Comparison of ENCODE assay signal across 9 mouse cellular contexts in genomic region chr6:53067989-53068874, GRCm38 (mm10). TPM values are rescaled to one million over a fixed set of nuclear protein-coding genes. Genes with fewer than 3 reads are reported as not detected.
DNase-seq lines count a peak whose midpoint lies in the region; ATAC-seq and TF ChIP-seq lines count a peak whose summit lies in the region.
"Had no signal": no experiment of that assay in that cellular context is flagged by ENCODE, and none has a peak within 500 bp of the region (broad histone marks: within the 10 kb centered on the region; RNA-seq: fewer than 3 reads in every experiment).

Gene Jazf1, minus strand, starts transcription at chr6:53068631.

- H3K4me1 ChIP-seq in erythroblast, embryonic 14.5 days (ENCODE audit: control insufficient read depth): peaks cover 2% of the 10 kb centered on the region; the same call in 1 of the 2 replicates
- no peaks in the 10 kb centered on the region for H3K4me1 ChIP-seq in heart, adult 2 months (ENCODE audit: control insufficient read depth, insufficient read depth, low read length)
- peaks cover 15% of the 10 kb centered on the region for H3K4me1 ChIP-seq in limb, embryonic 13.5 days
- H3K4me1 ChIP-seq in midbrain, embryonic 12.5 days: peaks cover 5% of the 10 kb centered on the region

- TF ChIP-seq CTCF in heart, adult 2 months (IDR thresholded peaks at IDR 0.05): no peak

- DNase-seq in embryo, embryonic 9.5 days (ENCODE audit: extremely low spot score): peak; percentile 60
- DNase-seq in heart, adult 2 months: peak; percentile 78 to 80
- peak; percentile 36 for DNase-seq in kidney, adult 18-20 months
- peak; percentile 11 to 14 for DNase-seq in spleen, postnatal 14 days (ENCODE audit: low spot score in 2 of 2)

- H3K4me2 ChIP-seq in limb, embryonic 13.5 days (replicated peaks): peak within 1 kb of the TSS; percentile 94
- peak within 1 kb of the TSS; percentile 72 for H3K4me2 ChIP-seq in midbrain, embryonic 12.5 days (replicated peaks)

- H3K79me2 ChIP-seq in heart, adult 2 months (replicated peaks; ENCODE audit: control insufficient read depth, insufficient read depth, low read length): no peaks in the 10 kb centered on the region

- peaks cover 47% of the 10 kb centered on the region for H3K27me3 ChIP-seq in erythroblast, embryonic 14.5 days (ENCODE audit: control insufficient read depth)
- no peaks in the 10 kb centered on the region for H3K27me3 ChIP-seq in heart, adult 2 months (ENCODE audit: control insufficient read depth, insufficient read depth, low read length)
- H3K27me3 ChIP-seq in limb, embryonic 13.5 days: peaks cover 16% of the 10 kb centered on the region; the same call in 1 of the 2 replicates
- H3K27me3 ChIP-seq in midbrain, embryonic 12.5 days: peaks cover 31% of the 10 kb centered on the region

- intact Hi-C loops in heart, adult 2 months (cut with DNase I): no loop called here

- TF ChIP-seq POLR2A in heart, adult 2 months (IDR thresholded peaks at IDR 0.05; ENCODE audit: insufficient read depth, low read depth, low read length): no peak

- no peak for TF ChIP-seq EP300 in heart, adult 2 months (IDR thresholded peaks at IDR 0.05; ENCODE audit: insufficient read depth, low read depth, low read length)

- H3K9me3 ChIP-seq in erythroblast, embryonic 14.5 days (ENCODE audit: control insufficient read depth, low read length): no peaks in the 10 kb centered on the region
- no peaks in the 10 kb centered on the region for H3K9me3 ChIP-seq in limb, embryonic 13.5 days
- no peaks in the 10 kb centered on the region for H3K9me3 ChIP-seq in midbrain, embryonic 12.5 days

- 5% methylated on average over 101 of the region's 133 CpGs for WGBS in heart, adult 2 months
- WGBS in limb, embryonic 13.5 days: 0% methylated on average over 48 of the region's 133 CpGs
- WGBS in midbrain, embryonic 12.5 days: under 1% methylated on average over 79 of the region's 133 CpGs

- H3K27ac ChIP-seq in heart, adult 2 months: peak within 1 kb of the TSS; percentile 48
- H3K27ac ChIP-seq in limb, embryonic 13.5 days: peak within 1 kb of the TSS; percentile 48; the same call in 1 of the 2 replicates
- H3K27ac ChIP-seq in midbrain, embryonic 12.5 days (replicated peaks): peak within 1 kb of the TSS; percentile 78

- peak within 1 kb of the TSS; percentile 42 for H3K4me3 ChIP-seq in erythroblast, embryonic 14.5 days (replicated peaks)
- peak within 1 kb of the TSS; percentile 63 for H3K4me3 ChIP-seq in heart, adult 2 months
- peak within 1 kb of the TSS; percentile 79 for H3K4me3 ChIP-seq in limb, embryonic 13.5 days
- peak within 1 kb of the TSS; percentile 69 for H3K4me3 ChIP-seq in midbrain, embryonic 12.5 days
- H3K4me3 ChIP-seq: myocyte had no signal

- peak within 1 kb of the TSS; percentile 64 for H3K9ac ChIP-seq in heart, adult 2 months (ENCODE audit: low read depth, low read length)
- H3K9ac ChIP-seq in limb, embryonic 13.5 days: peak within 1 kb of the TSS; percentile 82
- peak within 1 kb of the TSS; percentile 85 for H3K9ac ChIP-seq in midbrain, embryonic 12.5 days (replicated peaks)

- ATAC-seq in erythroblast, adult 5-6 weeks (replicated peaks; ENCODE audit: low FRiP score, poor library complexity, severe bottlenecking): no peak
- ATAC-seq in limb, embryonic 13.5 days (ENCODE audit: low FRiP score, low read depth): peak; percentile 77
- peak; percentile 90 for ATAC-seq in midbrain, embryonic 12.5 days (ENCODE audit: low FRiP score, low read depth)

- no peaks in the 10 kb centered on the region for H3K36me3 ChIP-seq in erythroblast, embryonic 14.5 days (ENCODE audit: control insufficient read depth)
- no peaks in the 10 kb centered on the region for H3K36me3 ChIP-seq in heart, adult 2 months (ENCODE audit: control insufficient read depth, insufficient read depth, low read length)
- no peaks in the 10 kb centered on the region for H3K36me3 ChIP-seq in limb, embryonic 13.5 days
- no peaks in the 10 kb centered on the region for H3K36me3 ChIP-seq in midbrain, embryonic 12.5 days

RNA-seq across cellular contexts. Expression of gene Jazf1, which starts in this region (rescaled TPM):
- polyA plus RNA-seq in erythroblast, embryonic 14.5 days (2012): not detected in 2 replicates
- not detected in 2 replicates for total RNA-seq in erythroblast, adult 5-6 weeks (2015; ENCODE audit: low replicate concordance)
- total RNA-seq in erythroblast, adult 5-6 weeks (2017; ENCODE audit: low replicate concordance): 0.56 TPM in 1 of 2 replicates, not detected in the other
- total RNA-seq in heart, adult 2 months (2021): 1 to 10 TPM; 1.4 to 2.6 TPM
- polyA plus RNA-seq in heart, adult 2 months (2012; rRNA removed): 1.2 and 2.2 TPM in 2 replicates
- 16.7 and 20.7 TPM in 2 replicates for polyA plus RNA-seq in limb, embryonic 13.5 days (2015; fragmentation: Nextera tagmentation; extraction: Ambion mirVana)
- 12.3 and 12.8 TPM in 2 replicates for polyA plus RNA-seq in midbrain, embryonic 12.5 days (2016; fragmentation: Nextera tagmentation; extraction: Ambion mirVana)

Comparison
In these comparisons a context has a peak if more than half of its experiments do, and no peak if none do; other contexts are left out.
1. DNase-seq: peak in every context shown above with its lines; median percentile 79 in heart, adult 2 months; 60 in embryo, embryonic 9.5 days; 36 in kidney, adult 18-20 months; 12 in spleen, postnatal 14 days.